Mouse (Mus musculus) lung, postnatal 0 days (tissue): Measurements from ENCODE around the gene Mip. TPM values are rescaled to one million over a fixed set of nuclear protein-coding genes. Genes with fewer than 3 reads are reported as not detected.
"Not testable (repeated sequence)": the region's sequence is repeated elsewhere in the genome, so short reads cannot be mapped to it uniquely, and the experiment has no call there.

Experiments
- ATAC-seq: fragments of 200-750 bp; cut with Nextera tagmentation; 2 replicates; pipeline ENCODE4 v1.8.0; 2017; ENCODE audit warnings: moderate library complexity
- DNase-seq: peaks from one replicate; pipeline ENCODE4 v3.0.0-alpha.2; 2016; ENCODE audit warnings: low spot score
- H3K27ac ChIP-seq: fragments of 300-500 bp; sonication (generic); 2 replicates; pipeline ENCODE4 v1.5.1; 2014; ENCODE audit warnings: antibody characterized with exemption, mild to moderate bottlenecking, low read length, mixed read lengths
- H3K27me3 ChIP-seq: fragments of 300-500 bp; sonication (generic); replicated peaks from 2 replicates; pipeline ENCODE4 v1.6.1; 2014; ENCODE audit warnings: low read length, mixed read lengths; ENCODE audit not compliant: insufficient read depth
- H3K36me3 ChIP-seq: fragments of 300-500 bp; sonication (generic); 2 replicates; pipeline ENCODE4 v1.6.1; 2014; ENCODE audit warnings: low read length, mixed read lengths; ENCODE audit not compliant: insufficient read depth
- H3K4me1 ChIP-seq: fragments of 300-500 bp; sonication (generic); 2 replicates; pipeline ENCODE4 v1.6.1; 2014; ENCODE audit warnings: antibody characterized with exemption, low read depth, low read length, mixed read lengths; ENCODE audit not compliant: insufficient read depth
- H3K4me2 ChIP-seq: fragments of 300-500 bp; sonication (generic); replicated peaks from 2 replicates; pipeline ENCODE4 v1.6.1; 2014; ENCODE audit warnings: low read depth, mild to moderate bottlenecking, low read length, moderate library complexity, mixed read lengths
- H3K4me3 ChIP-seq: fragments of 300-500 bp; sonication (generic); 2 replicates; pipeline ENCODE4 v1.5.1; 2014; ENCODE audit warnings: low read depth, low read length
- H3K9ac ChIP-seq: fragments of 300-500 bp; sonication (generic); replicated peaks from 2 replicates; pipeline ENCODE4 v1.6.1; 2014; ENCODE audit warnings: low read depth, mild to moderate bottlenecking
- H3K9me3 ChIP-seq: fragments of 300-500 bp; sonication (generic); 2 replicates; pipeline ENCODE4 v1.6.1; 2016; ENCODE audit warnings: low read length, mixed read lengths
- CTCF ChIP-seq: IDR thresholded peaks from 2 replicates; pipeline ENCODE4 v1.5.1; 2016; ENCODE audit warnings: antibody characterized with exemption, mild to moderate bottlenecking
- EP300 ChIP-seq: IDR thresholded peaks from 2 replicates; pipeline ENCODE4 v1.6.1; 2016; ENCODE audit warnings: antibody characterized with exemption, mild to moderate bottlenecking, control low read depth
- WGBS: fragments of 180-500 bp; shearing (Covaris S2); extraction: QIAGEN DNeasy Blood & Tissue Kit; methylation state at CpG from one replicate; pipeline ENCODE4 v1.1.7; 2014; 5-methylcytosine and 5-hydroxymethylcytosine counted together
- polyA plus RNA-seq: library from polyadenylated mRNA; unstranded; fragments of >200 nt; fragmentation: Nextera tagmentation; extraction: Ambion mirVana; gene quantifications from 2 replicates; pipeline ENCODE4 v1.2.1, GENCODE M21; 2015

Mip gene
- polyA plus RNA-seq, 1 experiment from 2014 or later: not detected

DNA sequence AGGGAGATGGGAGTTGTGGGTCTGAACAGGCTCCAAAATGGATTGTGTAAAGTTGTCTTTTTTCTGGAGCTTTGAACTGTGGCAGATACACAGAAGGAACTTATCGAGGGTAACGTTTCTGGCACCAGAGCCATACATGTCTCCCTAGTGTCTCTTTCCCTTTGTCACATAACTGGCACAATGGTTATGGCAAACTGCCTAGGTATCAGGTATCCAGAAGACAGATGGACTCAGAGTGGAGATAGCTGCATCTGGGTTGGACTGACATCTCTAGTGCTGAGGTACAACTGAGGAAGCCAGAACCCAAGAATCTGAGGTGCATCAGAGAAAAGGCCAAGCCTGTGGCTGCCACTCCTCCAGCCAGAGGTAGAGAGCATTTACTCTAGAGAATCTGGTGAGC, 15.5 kb upstream of the Mip start:
- H3K9ac ChIP-seq: no peak overlapping the region
- no peaks in the 10 kb centered on the region for H3K9me3 ChIP-seq
- peaks cover 4% of the 10 kb centered on the region; the same call in 1 of the 2 replicates for H3K4me1 ChIP-seq
- no peaks in the 10 kb centered on the region for H3K36me3 ChIP-seq
- no peaks in the 10 kb centered on the region for H3K27me3 ChIP-seq
- TF ChIP-seq EP300 (no peak), CTCF (no peak)
- WGBS: 89% methylated on average over 2 of the region's 2 CpGs
- ATAC-seq (no peak), DNase-seq (no peak)
- H3K27ac ChIP-seq: no peak overlapping the region
- no peak overlapping the region for H3K4me3 ChIP-seq
- H3K4me2 ChIP-seq: no peak overlapping the region

DNA sequence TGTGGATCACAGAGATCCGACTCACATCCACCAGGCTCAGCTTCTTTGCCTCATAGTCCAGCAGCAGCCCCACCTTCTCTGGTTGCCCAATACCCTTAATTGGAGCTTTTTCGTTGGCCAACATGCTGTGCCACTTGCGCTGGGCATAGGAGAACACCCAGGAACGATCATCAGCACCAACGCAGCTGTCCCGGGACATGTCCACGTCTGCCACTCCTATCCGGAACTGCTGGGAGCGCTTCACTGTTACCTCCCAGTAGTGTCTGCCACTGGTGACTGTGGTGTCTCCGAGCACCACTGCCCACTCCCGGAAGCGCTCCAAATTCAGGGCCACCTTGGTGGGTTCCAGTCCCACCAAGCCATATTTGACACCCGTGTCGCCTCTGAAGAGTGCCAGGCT, 14.7 kb upstream of the Mip start:
- Histone ChIP-seq H3K36me3 (no peaks in the 10 kb centered on the region), H3K9ac (peak overlapping the region; percentile 32; the same call in 1 of the 2 replicates), H3K4me3 (peak overlapping the region; percentile 61), H3K4me2 (peak overlapping the region; percentile 75), H3K27ac (no peak overlapping the region), H3K4me1 (peaks cover 4% of the 10 kb centered on the region; the same call in 1 of the 2 replicates), H3K9me3 (no peaks in the 10 kb centered on the region), H3K27me3 (no peaks in the 10 kb centered on the region)
- TF ChIP-seq CTCF: no peak
- no peak for TF ChIP-seq EP300
- DNase-seq (no peak), ATAC-seq (peak; percentile 19; the same call in 1 of the 2 replicates)
- WGBS: 11% methylated on average over 14 of the region's 14 CpGs

DNA sequence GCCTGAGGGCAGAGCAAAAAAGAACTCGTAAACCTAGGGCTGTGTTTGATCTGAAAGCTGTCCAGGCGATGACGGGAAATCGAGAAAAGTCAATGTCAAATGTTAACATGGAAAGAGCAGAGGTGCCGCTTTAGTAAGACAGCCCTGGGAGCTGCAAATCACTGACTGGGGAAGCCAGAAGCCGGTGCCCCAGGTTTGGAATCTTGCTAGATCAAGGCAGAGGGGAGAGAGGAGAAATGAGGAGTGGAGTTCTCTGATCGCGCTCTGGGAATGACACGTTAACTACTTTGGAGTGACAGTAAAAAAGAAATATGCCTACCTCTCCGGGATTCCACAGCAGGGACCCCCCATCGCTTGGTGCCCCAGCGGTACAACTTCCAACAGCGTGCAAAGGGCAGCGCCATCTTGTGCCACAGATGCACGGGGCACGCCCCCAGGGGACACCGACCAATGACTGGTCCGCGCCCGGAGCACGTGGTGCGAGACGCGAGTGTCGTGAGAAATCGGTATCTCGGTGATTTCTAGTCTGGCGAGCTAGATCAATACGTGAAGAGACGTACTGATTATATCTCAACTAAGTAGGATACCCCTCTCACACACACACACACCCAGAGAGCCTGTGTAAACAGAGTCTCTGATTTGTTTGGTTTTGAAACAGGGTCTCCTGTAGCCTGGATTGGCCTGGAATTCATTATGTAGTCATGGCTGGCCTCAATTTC, 14.1 kb upstream of the Mip start, which contains the start of gene Spryd4:
Gene Spryd4 (minus strand): TSS at position 418 of the 719 bp plus-strand sequence.
- Histone ChIP-seq H3K36me3 (no peaks in the 10 kb centered on the region), H3K4me3 (peak within 1 kb of the TSS; percentile 61), H3K4me2 (peak within 1 kb of the TSS; percentile 75), H3K4me1 (peaks cover 4% of the 10 kb centered on the region; the same call in 1 of the 2 replicates), H3K9ac (peak within 1 kb of the TSS; percentile 32; the same call in 1 of the 2 replicates), H3K27me3 (no peaks in the 10 kb centered on the region), H3K9me3 (no peaks in the 10 kb centered on the region), H3K27ac (no peak within 1 kb of the TSS)
- WGBS: under 1% methylated on average over 30 of the region's 30 CpGs
- DNase-seq (peak; percentile 92), ATAC-seq (peak; percentile 95)
- TF ChIP-seq EP300 (no peak), CTCF (peak; percentile 49)

DNA sequence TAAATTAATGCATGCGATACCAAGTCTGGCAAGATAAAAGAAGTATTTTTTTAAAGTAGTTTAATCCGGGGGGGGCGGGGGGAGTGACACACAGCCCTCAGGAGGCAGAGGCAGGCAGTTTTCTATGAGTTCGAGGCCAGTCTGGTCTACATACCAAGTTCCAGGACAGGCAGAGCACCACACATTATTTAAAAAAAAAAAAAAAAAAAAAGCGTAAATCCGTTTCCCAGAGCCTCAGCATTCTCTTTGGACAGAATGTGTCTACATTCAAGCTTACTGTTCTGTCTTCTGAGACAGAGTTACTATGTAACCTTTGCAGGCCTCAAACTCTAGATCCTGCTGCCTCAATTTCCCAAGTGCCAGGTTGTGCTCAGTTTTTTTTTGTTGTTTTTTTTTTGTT, 13.5 kb upstream of the Mip start:
- Histone ChIP-seq H3K36me3 (no peaks in the 10 kb centered on the region), H3K4me3 (peak overlapping the region; percentile 61), H3K9ac (no peak overlapping the region), H3K27ac (no peak overlapping the region), H3K27me3 (no peaks in the 10 kb centered on the region), H3K4me2 (peak overlapping the region; percentile 75), H3K9me3 (no peaks in the 10 kb centered on the region), H3K4me1 (peaks cover 4% of the 10 kb centered on the region; the same call in 1 of the 2 replicates)
- no peak for ATAC-seq
- no peak for TF ChIP-seq EP300
- TF ChIP-seq CTCF: no peak
- 42% methylated on average over 6 of the region's 6 CpGs for WGBS
- no peak for DNase-seq

DNA sequence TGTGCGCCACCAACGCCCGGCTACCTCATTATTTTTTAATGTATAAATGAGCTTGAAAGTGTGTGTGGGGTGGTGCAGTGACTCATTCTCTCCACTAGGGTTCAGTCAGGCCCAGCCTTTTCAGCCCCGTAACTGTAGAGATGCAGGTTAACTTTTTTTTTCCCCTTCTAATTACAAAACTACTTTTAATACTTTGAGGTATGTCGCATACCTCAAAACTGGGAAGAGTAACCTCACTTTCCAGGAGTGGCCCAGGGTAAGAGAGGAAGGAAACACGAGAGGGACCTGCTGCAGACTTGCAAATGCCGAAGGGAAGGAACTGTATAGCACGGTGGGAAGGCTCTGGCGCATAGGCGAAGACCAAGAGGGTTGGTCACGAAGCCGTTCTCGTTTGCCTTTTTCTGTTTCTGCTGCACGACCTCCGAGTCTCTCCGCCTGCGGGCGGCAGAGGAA, 12.7 kb upstream of the Mip start:
- Histone ChIP-seq H3K4me2 (peak overlapping the region; percentile 68), H3K27me3 (no peaks in the 10 kb centered on the region), H3K9me3 (no peaks in the 10 kb centered on the region), H3K36me3 (no peaks in the 10 kb centered on the region), H3K9ac (no peak overlapping the region; the same call in 1 of the 2 replicates), H3K4me1 (peaks cover 4% of the 10 kb centered on the region; the same call in 1 of the 2 replicates), H3K4me3 (peak overlapping the region; percentile 36), H3K27ac (no peak overlapping the region)
- ATAC-seq: peak; percentile 61
- TF ChIP-seq EP300 (no peak), CTCF (peak; percentile 82)
- DNase-seq: peak; percentile 89
- WGBS: 2% methylated on average over 18 of the region's 18 CpGs

DNA sequence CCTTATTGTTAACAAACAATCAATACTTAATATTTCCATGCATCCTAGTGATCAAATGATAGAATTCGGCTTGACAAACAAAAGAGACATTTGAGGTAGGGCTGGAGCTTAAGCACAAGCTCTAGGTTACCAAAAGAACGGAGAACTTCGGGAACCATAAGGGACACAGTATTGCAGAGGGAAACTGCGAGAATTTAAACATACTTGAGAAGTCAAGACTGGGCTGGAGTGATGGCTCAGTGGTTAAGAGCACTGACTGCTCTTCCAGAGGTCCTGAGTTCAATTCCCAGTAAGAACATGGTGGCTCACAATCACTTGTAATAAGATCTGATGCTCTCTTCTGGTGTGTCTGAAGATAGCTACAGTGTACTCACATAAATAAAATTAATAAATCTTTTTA, 11.5 kb upstream of the Mip start:
- 84% methylated on average over 4 of the region's 4 CpGs for WGBS
- DNase-seq: not testable (repeated sequence)

More for the DNA sequence above, 11.5 kb upstream of the Mip start:
- ATAC-seq, H3K4me2 ChIP-seq, H3K27ac ChIP-seq, H3K9me3 ChIP-seq, H3K9ac ChIP-seq, H3K4me1 ChIP-seq, H3K36me3 ChIP-seq, H3K4me3 ChIP-seq, H3K27me3 ChIP-seq: not testable (repeated sequence)
